Mouse (Mus musculus) cerebellum, adult 2 months (tissue): Measurements from ENCODE around the gene Dock1.

Experiments used
- CTCF ChIP-seq: fragments of 200-500 bp; IDR thresholded peaks from 2 replicates; pipeline ENCODE4 v1.5.1; 2011; ENCODE audit warnings: low read depth, mild to moderate bottlenecking, control low read depth, low read length, moderate library complexity, borderline replicate concordance; ENCODE audit not compliant: insufficient read depth
- POLR2A ChIP-seq: fragments of 200-500 bp; IDR thresholded peaks from 2 replicates; pipeline ENCODE4 v1.6.1; 2011; ENCODE audit warnings: low read length, control low read depth, borderline replicate concordance; ENCODE audit not compliant: insufficient read depth

DNA sequence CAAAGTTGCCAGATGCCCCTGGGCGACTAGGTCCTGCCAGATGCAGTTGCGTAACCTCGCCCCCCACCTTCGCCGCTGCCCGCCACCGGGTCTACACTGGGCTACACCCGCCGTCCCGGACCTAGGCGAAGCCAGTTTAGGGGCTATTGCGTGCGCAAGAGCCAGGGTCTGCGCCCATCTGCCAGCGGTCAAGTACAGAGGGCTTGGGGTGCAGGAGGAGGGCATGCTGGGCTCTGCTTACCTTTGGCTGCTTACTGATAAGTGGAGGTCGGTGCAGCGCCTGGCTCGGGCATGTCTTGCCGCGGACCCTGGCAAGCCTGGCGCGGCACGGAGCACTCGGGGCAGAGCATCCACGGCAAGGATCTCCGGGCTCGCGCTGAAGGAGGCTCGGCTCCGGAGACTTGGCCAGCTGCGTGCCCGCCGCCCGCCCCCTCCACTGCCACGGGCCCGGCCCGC, 267.0 kb downstream of the Dock1 start:
- TF ChIP-seq POLR2A (no peak), CTCF (no peak)
